Mouse (Mus musculus): ENCODE data around the gene Rab15. TPM values are rescaled to one million over a fixed set of nuclear protein-coding genes. Genes with fewer than 3 reads are reported as not detected.
A peak's percentile ranks its signal among the peaks of the same experiment; 100 is the strongest.

The Rab15 gene
- polyA plus RNA-seq, 1 experiment from 2014 or later = 50.2 TPM

DNA sequence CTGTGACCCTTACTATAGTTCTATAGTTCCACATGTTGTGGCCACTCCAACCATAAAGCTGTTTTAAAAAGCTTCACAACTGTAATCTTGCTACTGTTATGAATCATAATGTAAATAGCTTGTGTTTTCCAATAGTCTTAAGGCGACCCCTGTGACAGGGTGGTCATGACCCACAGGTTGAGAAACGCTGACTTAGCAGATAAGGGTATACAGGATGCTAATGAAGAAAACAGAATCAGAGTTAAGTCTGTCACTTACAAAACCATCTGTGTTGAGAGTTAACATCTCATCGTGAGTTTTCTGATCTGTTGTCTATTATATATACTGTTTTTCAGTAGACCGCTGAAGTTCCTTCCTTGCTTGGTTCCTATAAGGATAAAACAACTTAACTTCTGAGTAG is 16.6 kb upstream of the Rab15 start:
- no peak for ATAC-seq (replicated peaks)

DNA sequence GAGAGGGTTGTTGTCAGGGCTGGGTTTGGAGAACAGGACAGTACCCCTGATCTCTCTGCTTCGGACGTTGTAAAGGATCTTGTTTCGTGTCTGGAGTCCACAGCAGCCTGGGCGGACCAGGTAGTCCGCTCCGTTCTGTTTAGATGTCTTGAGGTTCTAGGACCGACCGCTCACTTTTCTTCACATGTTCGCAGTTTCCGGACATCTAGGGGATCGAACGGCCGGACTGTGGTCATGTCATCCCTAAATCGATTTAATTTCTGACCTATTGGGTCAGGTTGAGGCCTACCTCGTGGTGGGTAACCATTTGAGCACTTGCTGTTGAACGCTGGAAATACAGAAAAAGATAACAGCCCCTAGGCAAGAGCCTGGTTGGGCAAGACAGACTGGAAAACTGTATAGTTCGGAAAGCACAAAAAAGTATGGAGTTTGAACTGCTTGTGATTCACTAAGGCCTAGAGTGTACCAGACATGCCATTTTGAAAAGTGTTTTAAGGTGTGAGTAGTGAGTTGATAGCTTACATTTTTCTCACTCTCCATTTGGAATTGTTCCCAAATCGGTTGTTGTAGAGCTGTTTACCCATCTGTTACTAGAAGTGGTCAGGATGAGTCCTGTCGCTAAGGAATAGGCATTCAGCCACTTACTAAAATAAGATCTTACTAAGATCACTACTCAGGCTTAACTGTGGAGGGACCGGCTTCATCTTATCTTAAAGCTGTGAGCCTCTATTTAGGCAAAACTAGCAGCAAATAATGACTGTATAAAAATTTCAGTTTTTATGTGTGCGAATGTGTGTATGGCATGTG is 15.3 kb upstream of the Rab15 start:
- H3K27me3 ChIP-seq (replicated peaks) = no peaks in the 10 kb centered on the region
- peak overlapping the region; percentile 94 for H3K4me3 ChIP-seq
- no peaks in the 10 kb centered on the region for H3K9me3 ChIP-seq
- H3K27ac ChIP-seq = peak overlapping the region; percentile 87
- ATAC-seq (replicated peaks) = no peak
- peak overlapping the region; percentile 76 for H3K4me2 ChIP-seq
- WGBS = 14% methylated on average over 21 of the region's 21 CpGs
- H3K9ac ChIP-seq = peak overlapping the region; percentile 80
- peaks cover 16% of the 10 kb centered on the region for H3K4me1 ChIP-seq
- H3K36me3 ChIP-seq (replicated peaks) = no peaks in the 10 kb centered on the region

More for the DNA sequence above, 16.6 kb upstream of the Rab15 start:
- Histone ChIP-seq H3K9ac (no peak overlapping the region), H3K36me3 (replicated peaks) (no peaks in the 10 kb centered on the region), H3K27me3 (replicated peaks) (no peaks in the 10 kb centered on the region), H3K9me3 (no peaks in the 10 kb centered on the region), H3K27ac (no peak overlapping the region), H3K4me3 (no peak overlapping the region), H3K4me2 (no peak overlapping the region), H3K4me1 (peaks cover 16% of the 10 kb centered on the region)
- WGBS = 96% methylated on average over 4 of the region's 4 CpGs

DNA sequence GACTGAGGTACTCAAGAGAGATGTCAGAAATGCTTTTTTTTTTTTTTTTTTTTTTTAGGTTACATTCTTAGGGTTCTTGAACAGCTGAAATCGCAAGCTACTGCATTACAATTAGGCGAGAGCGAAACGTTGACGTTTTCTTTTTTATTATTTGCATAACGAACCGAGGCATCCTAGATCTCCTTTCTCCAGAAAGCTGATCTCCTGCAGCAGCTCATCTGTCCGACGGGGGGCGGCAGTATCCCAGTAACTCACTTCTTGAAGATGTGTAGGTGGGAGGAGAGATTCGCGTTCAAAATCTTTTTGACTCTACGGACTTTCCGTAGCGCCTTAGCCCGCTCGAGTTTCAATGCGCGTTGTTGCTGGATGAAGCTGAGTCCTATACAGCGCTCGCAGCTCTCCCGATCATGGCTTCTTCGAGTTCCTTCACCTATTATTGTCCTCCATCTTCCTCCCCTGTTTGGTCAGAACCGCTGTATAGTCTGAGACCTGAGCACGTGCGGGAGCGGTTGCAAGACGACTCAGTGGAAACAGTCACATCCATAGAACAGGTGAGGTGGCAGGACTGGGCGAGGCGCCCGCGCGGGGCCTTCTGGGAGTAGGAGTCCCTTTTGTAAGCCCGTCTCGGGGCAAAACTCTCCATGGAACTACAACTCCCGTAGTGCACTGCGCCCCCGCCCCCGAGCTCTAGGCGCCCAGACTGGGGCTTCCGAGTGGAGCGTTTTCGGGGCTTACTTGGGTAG is 14.6 kb upstream of the Rab15 start:
- ATAC-seq (replicated peaks) = peak; percentile 98
- peak overlapping the region; percentile 80 for H3K9ac ChIP-seq
- no peaks in the 10 kb centered on the region for H3K9me3 ChIP-seq
- H3K27ac ChIP-seq = peak overlapping the region; percentile 87
- H3K4me3 ChIP-seq = peak overlapping the region; percentile 94
- under 1% methylated on average over 43 of the region's 43 CpGs for WGBS
- peaks cover 16% of the 10 kb centered on the region for H3K4me1 ChIP-seq
- H3K36me3 ChIP-seq (replicated peaks) = no peaks in the 10 kb centered on the region
- peak overlapping the region; percentile 76 for H3K4me2 ChIP-seq
- H3K27me3 ChIP-seq (replicated peaks) = no peaks in the 10 kb centered on the region

DNA sequence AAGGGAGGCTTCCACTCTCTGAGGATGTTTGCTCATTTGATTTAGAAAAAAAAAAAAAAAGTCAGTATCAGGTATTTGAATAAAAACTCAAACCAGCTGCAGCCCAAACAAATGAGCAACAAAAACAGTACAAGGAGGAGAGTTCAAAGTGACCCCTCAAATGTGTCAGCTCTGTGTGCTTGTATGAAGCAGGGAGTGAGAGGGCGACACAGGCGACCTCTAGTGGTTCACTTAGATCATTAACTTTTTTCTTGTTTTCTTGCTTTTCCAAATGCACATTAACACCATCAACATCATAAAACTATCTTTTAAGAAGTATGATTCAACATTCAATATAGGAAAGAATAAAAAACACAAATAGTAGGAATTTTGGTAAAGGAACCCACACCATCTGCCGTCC is 10.0 kb upstream of the Rab15 start:
- no peak for ATAC-seq (replicated peaks)
- no peak overlapping the region for H3K4me2 ChIP-seq
- no peaks in the 10 kb centered on the region for H3K9me3 ChIP-seq
- peaks cover 3% of the 10 kb centered on the region; the same call in 1 of the 2 replicates for H3K4me1 ChIP-seq
- no peak overlapping the region for H3K4me3 ChIP-seq
- no peak overlapping the region for H3K9ac ChIP-seq
- WGBS = 4% methylated on average over 3 of the region's 3 CpGs
- no peak overlapping the region for H3K27ac ChIP-seq
- H3K36me3 ChIP-seq (replicated peaks) = no peaks in the 10 kb centered on the region
- H3K27me3 ChIP-seq (replicated peaks) = no peaks in the 10 kb centered on the region

DNA sequence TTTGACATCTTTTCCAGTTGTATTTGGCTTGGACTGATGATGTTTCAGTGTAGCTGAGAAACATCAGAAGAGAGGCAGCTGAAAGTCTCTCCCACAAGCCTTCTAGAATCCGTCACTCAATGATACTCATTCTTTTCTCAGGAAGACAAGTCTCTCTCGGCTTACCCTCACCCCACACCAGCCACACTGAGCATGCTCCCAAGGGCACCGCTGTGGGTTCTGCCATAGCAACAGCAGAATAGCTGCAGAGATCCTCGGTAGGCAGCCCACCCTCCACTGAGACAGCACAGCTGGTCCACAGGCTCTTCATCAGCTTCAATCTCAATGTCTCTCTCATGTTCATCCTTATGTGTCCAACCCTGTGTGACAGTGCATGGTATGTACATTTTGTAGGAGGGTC is 2.6 kb upstream of the Rab15 start:
- H3K4me3 ChIP-seq = no peak overlapping the region
- 62% methylated on average over 4 of the region's 4 CpGs for WGBS
- no peaks in the 10 kb centered on the region for H3K9me3 ChIP-seq
- H3K4me2 ChIP-seq = no peak overlapping the region
- peaks cover 15% of the 10 kb centered on the region for H3K4me1 ChIP-seq
- H3K9ac ChIP-seq = no peak overlapping the region
- peaks cover 6% of the 10 kb centered on the region; the same call in 1 of the 2 replicates for H3K27me3 ChIP-seq (replicated peaks)
- H3K36me3 ChIP-seq (replicated peaks) = no peaks in the 10 kb centered on the region
- no peak for ATAC-seq (replicated peaks)
- H3K27ac ChIP-seq = no peak overlapping the region

DNA sequence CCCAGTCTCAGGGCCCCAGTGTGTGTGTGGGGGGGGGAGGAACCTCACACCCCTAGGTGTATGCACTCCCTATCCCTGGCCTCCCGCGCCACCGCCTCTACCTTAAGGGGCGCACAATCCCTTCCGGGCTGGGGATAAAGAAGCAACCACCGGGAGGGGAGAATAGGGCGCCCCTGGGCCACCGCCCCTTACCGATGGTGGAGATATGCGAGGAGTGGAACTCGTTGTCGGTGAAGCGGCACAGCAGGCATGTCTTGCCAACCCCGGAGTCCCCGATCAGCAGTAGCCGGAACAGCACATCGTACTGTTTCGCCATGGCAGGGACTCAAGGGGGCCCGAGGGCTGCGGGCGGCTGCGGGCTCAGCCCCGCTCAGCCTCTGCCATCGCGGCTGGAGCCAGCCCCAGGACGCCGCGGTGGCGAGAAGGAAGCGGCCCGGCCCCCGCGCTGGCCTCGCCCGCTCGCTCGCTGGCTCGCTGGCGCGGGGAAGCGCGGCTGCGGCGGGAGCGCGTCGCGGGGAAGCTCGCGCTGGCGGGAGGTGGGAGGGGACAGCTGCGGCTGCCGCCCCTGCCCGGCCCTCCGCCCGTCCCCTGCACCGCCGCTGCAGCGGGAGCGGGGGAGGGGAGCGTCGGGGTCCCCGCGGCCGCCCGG is 582 bp downstream of the Rab15 start:
- Histone ChIP-seq H3K4me3 (peak overlapping the region; percentile 83), H3K36me3 (replicated peaks) (no peaks in the 10 kb centered on the region), H3K4me2 (peak overlapping the region; percentile 78), H3K9me3 (no peaks in the 10 kb centered on the region), H3K27ac (peak overlapping the region; percentile 87), H3K27me3 (replicated peaks) (peaks cover 6% of the 10 kb centered on the region; the same call in 1 of the 2 replicates), H3K9ac (peak overlapping the region; percentile 90), H3K4me1 (peaks cover 41% of the 10 kb centered on the region)
- peak; percentile 77 for ATAC-seq (replicated peaks)
- under 1% methylated on average over 62 of the region's 66 CpGs for WGBS

DNA sequence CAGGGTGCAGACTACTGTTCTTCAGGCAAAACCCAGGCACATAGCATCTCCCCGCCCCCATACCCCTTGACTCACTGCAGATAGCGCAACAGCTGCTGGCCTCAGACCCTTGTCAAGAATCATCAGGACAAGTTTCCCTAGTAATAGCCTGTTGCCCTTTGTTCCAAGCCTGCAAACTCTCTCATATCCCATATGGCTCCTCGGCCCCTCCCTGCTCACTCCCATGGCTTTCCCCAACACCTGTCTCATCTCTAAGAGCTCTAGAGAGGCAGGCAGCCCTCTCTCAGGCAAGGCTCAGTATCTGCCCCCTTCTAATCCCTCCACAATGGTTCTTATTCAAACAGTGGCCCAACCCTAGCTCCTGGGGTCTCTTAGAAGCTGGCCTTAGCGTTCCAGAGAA is 2.1 kb downstream of the Rab15 start:
- 46% methylated on average over 4 of the region's 4 CpGs for whole genome bisulfite sequencing
- Histone ChIP-seq H3K27ac (no peak overlapping the region), H3K27me3 (replicated peaks) (peaks cover 6% of the 10 kb centered on the region; the same call in 1 of the 2 replicates), H3K9me3 (no peaks in the 10 kb centered on the region), H3K4me3 (peak overlapping the region; percentile 83), H3K4me1 (peaks cover 41% of the 10 kb centered on the region), H3K9ac (no peak overlapping the region), H3K36me3 (replicated peaks) (no peaks in the 10 kb centered on the region), H3K4me2 (peak overlapping the region; percentile 78)
- ATAC-seq (replicated peaks) = no peak

DNA sequence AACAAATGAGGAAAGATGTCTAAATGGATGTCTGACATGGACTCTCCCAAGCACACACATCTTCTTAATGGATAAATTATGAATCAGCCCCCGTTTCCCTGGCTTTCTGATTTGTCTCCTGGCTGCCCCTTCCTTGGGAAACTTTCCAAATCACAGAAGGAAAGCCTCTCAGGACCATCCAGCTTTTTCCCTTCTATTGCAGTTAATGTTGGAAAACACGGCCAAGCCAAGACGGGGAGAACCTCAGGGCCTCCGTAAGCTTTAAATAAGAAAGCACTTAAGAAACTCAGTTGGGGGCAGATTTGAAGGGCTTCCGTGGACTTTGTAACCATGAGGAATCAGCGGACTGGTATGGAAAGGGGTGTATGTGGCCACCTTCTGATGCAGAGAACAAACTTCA is 2.9 kb downstream of the Rab15 start:
- ATAC-seq (replicated peaks) = no peak
- H3K4me1 ChIP-seq = peaks cover 41% of the 10 kb centered on the region
- H3K4me2 ChIP-seq = no peak overlapping the region; the same call in 1 of the 2 replicates
- WGBS = 55% methylated on average over 6 of the region's 6 CpGs
- no peak overlapping the region for H3K9ac ChIP-seq
- no peak overlapping the region for H3K27ac ChIP-seq
- no peaks in the 10 kb centered on the region for H3K9me3 ChIP-seq
- peaks cover 6% of the 10 kb centered on the region; the same call in 1 of the 2 replicates for H3K27me3 ChIP-seq (replicated peaks)
- H3K4me3 ChIP-seq = no peak overlapping the region
- no peaks in the 10 kb centered on the region for H3K36me3 ChIP-seq (replicated peaks)

DNA sequence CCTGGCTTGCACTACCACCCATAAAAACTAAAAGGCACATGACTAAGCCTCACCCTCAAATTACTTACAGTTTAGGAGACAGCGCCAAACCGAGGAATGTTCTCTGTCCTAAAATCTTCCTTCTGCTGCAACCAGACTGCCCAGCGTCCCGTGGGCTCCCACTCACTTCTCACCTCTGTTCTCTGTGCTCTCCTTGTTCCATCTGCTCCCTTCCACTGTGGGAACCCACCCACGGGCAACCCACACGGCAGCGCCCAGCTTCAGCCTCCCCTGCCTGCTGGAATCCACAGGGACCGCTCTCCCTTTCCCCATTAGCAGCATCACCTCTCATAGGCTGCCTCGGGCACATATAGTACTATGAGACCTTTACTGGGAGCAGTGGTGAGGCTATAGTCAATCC is 3.8 kb downstream of the Rab15 start:
- no peaks in the 10 kb centered on the region for H3K27me3 ChIP-seq (replicated peaks)
- H3K27ac ChIP-seq = no peak overlapping the region
- H3K9ac ChIP-seq = no peak overlapping the region
- 89% methylated on average over 9 of the region's 9 CpGs for WGBS
- H3K9me3 ChIP-seq = no peaks in the 10 kb centered on the region
- H3K4me1 ChIP-seq = peaks cover 41% of the 10 kb centered on the region
- no peak overlapping the region for H3K4me2 ChIP-seq
- H3K36me3 ChIP-seq (replicated peaks) = no peaks in the 10 kb centered on the region
- no peak overlapping the region for H3K4me3 ChIP-seq
- no peak for ATAC-seq (replicated peaks)

DNA sequence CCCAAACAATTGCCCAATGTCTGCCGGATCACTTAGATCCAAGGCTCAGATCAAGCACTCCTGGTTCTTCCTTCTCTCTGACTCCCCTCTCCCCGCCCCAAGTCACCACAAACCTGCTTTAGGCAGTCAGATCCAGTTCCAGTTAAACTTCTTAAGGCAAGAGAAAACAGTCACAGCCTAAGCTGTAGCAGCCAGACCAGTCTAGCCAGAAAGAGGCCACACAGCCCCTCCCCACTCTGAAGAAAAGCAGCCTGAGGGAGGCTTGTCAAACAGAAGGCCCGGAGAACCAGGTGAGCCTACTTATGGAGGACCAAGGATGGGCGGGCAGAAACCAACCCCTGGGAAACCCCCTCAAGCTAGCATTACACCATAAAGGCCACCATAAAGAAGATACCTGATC is 4.6 kb downstream of the Rab15 start:
- Histone ChIP-seq H3K4me1 (peaks cover 41% of the 10 kb centered on the region), H3K4me2 (0 out of 2 replicates have a peak overlapping the region, but pooled peaks have one; percentile 16), H3K36me3 (replicated peaks) (no peaks in the 10 kb centered on the region), H3K4me3 (no peak overlapping the region), H3K9ac (no peak overlapping the region), H3K27ac (peak overlapping the region; percentile 23; the same call in 1 of the 2 replicates), H3K27me3 (replicated peaks) (no peaks in the 10 kb centered on the region), H3K9me3 (no peaks in the 10 kb centered on the region)
- no peak for ATAC-seq (replicated peaks)
- WGBS = 45% methylated on average over 4 of the region's 4 CpGs

DNA sequence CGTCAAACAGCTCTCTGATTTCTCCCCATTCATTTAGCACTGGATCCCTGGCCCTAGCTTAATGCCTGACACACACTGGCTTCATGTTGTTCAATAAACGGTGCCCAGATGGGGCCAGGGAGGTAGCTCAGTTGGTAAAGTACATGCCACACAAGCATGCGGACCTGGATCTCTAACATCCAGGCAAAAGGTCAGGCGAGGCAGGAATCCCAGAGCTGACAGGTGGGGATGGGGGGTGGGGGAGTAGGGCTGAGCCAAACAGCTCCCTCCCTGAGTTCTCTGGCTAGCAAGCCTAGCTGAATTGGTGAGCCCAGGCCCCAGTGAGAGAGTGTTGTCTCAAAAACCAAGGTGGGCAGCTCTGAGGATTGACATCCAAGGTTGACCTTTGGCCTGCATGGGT is 5.5 kb downstream of the Rab15 start:
- no peak for ATAC-seq (replicated peaks)
- Histone ChIP-seq H3K4me1 (peaks cover 41% of the 10 kb centered on the region), H3K27me3 (replicated peaks) (no peaks in the 10 kb centered on the region), H3K4me3 (no peak overlapping the region), H3K36me3 (replicated peaks) (no peaks in the 10 kb centered on the region), H3K27ac (no peak overlapping the region), H3K4me2 (no peak overlapping the region), H3K9ac (no peak overlapping the region), H3K9me3 (no peaks in the 10 kb centered on the region)
- 48% methylated on average over 4 of the region's 4 CpGs for WGBS

DNA sequence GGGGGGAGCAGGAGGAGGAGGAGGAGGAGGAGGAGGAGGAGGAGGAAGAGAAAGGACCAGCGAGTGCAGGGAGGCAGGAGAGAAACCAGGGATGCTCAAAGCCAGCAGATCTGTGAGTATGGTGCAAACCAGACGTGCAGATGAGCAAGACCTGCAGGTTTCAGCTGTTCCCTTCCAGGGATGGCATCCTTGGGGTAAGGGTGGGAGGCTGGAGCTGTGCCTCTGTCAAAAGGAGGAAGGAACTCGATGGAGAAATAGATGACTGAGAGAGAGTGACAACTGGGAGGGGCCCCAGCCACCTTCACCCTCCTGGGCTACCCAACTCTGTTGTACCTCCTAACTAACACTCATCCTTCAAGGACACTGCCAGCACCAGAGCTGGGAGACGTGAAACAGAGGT is 6.0 kb downstream of the Rab15 start:
- Histone ChIP-seq H3K4me3 (no peak overlapping the region), H3K9me3 (no peaks in the 10 kb centered on the region), H3K36me3 (replicated peaks) (no peaks in the 10 kb centered on the region), H3K27me3 (replicated peaks) (no peaks in the 10 kb centered on the region), H3K27ac (no peak overlapping the region), H3K9ac (no peak overlapping the region), H3K4me2 (no peak overlapping the region), H3K4me1 (peaks cover 40% of the 10 kb centered on the region)
- no peak for ATAC-seq (replicated peaks)
- WGBS = 72% methylated on average over 4 of the region's 4 CpGs

Data from midbrain, embryonic 15.5 days (tissue).